Comparison of ENCODE assay signal across 28 mouse cellular contexts in genomic region chr17:43299515-43299914, GRCm38 (mm10). TPM values are rescaled to one million over a fixed set of nuclear protein-coding genes. Genes with fewer than 3 reads are reported as not detected.
DNase-seq lines count a peak whose midpoint lies in the region; ATAC-seq and TF ChIP-seq lines count a peak whose summit lies in the region.
"Had no signal": no experiment of that assay in that cellular context is flagged by ENCODE, and none has a peak within 500 bp of the region (broad histone marks: within the 10 kb centered on the region; RNA-seq: fewer than 3 reads in every experiment).

No protein-coding gene starts in this region.

- H3K36me3 ChIP-seq in kidney, embryonic 16.5 days (ENCODE audit: insufficient read depth, low read length): no peaks in the 10 kb centered on the region
- no peaks in the 10 kb centered on the region for H3K36me3 ChIP-seq in limb, embryonic 14.5 days (ENCODE audit: control insufficient read depth, insufficient read depth, low read length)
- H3K36me3 ChIP-seq in limb, embryonic 10.5 days: no peaks in the 10 kb centered on the region
- H3K36me3 ChIP-seq in liver, postnatal 0 days (replicated peaks; ENCODE audit: insufficient read depth, low read length): peaks cover 2% of the 10 kb centered on the region; the same call in 1 of the 2 replicates
- no peaks in the 10 kb centered on the region for H3K36me3 ChIP-seq in intestine, postnatal 0 days (ENCODE audit: control insufficient read depth, insufficient read depth)
- H3K36me3 ChIP-seq: embryonic facial prominence, embryonic 10.5 days; embryonic facial prominence, embryonic 12.5 days; forebrain, embryonic 10.5 days; forebrain, embryonic 12.5 days; G1E had no signal

- 0 out of 2 replicates have a peak, but pooled peaks have one; percentile 39 for ATAC-seq in kidney, embryonic 16.5 days (ENCODE audit: low FRiP score, low TSS enrichment)
- no peak for ATAC-seq in limb, embryonic 14.5 days (ENCODE audit: low FRiP score, low read depth)
- ATAC-seq in liver, postnatal 0 days: peak; percentile 87
- no peak for ATAC-seq in intestine, postnatal 0 days
- ATAC-seq: activated CD4-positive, CD25-positive, alpha-beta regulatory T cell, adult 4 months; CD4-positive, CD25-positive, alpha-beta regulatory T cell, adult 4 months; forebrain, embryonic 14.5 days; Patski had no signal

- H3K4me3 ChIP-seq in kidney, embryonic 16.5 days (ENCODE audit: low read length): no peak overlapping the region
- no peak overlapping the region for H3K4me3 ChIP-seq in limb, embryonic 14.5 days (replicated peaks; ENCODE audit: low read length)
- no peak overlapping the region for H3K4me3 ChIP-seq in limb, embryonic 10.5 days
- no peak overlapping the region for H3K4me3 ChIP-seq in liver, postnatal 0 days (ENCODE audit: low read depth, low read length)
- H3K4me3 ChIP-seq in intestine, postnatal 0 days (ENCODE audit: low read depth, low read length): no peak overlapping the region
- H3K4me3 ChIP-seq: embryonic facial prominence, embryonic 10.5 days; embryonic facial prominence, embryonic 12.5 days; forebrain, embryonic 10.5 days; forebrain, embryonic 12.5 days had no signal

- H3K4me1 ChIP-seq in kidney, embryonic 16.5 days (ENCODE audit: insufficient read depth, low read length): 0 out of 2 replicates have a peak, but pooled peaks cover 4% of the 10 kb centered on the region
- H3K4me1 ChIP-seq in limb, embryonic 14.5 days (ENCODE audit: control insufficient read depth, insufficient read depth, low read length): no peaks in the 10 kb centered on the region
- no peaks in the 10 kb centered on the region for H3K4me1 ChIP-seq in limb, embryonic 10.5 days
- no peaks in the 10 kb centered on the region for H3K4me1 ChIP-seq in liver, postnatal 0 days (ENCODE audit: insufficient read depth)
- H3K4me1 ChIP-seq in intestine, postnatal 0 days (replicated peaks; ENCODE audit: control insufficient read depth, insufficient read depth, low read length): no peaks in the 10 kb centered on the region
- H3K4me1 ChIP-seq: embryonic facial prominence, embryonic 10.5 days; embryonic facial prominence, embryonic 12.5 days; forebrain, embryonic 10.5 days; forebrain, embryonic 12.5 days had no signal

- DNase-seq in kidney, adult 8-10 months: no peak
- DNase-seq in limb, embryonic 14.5 days (ENCODE audit: low spot score): peak; percentile 11
- DNase-seq in limb, embryonic 10.5 days (ENCODE audit: low spot score): no peak
- no peak for DNase-seq in liver, postnatal 0 days
- no peak for DNase-seq in liver
- DNase-seq in fat pad, adult 2 months (ENCODE audit: extremely low read depth, low read depth, low spot score): peak; percentile 69
- DNase-seq: adrenal gland, adult 8-10 months; adrenal gland, postnatal 14 days; adrenal gland, postnatal 36 days; B cell, adult 2 months; cerebellum, adult 11-12 months; cerebellum, adult 2 months; cerebellum, adult 9-10 months; cerebellum, postnatal 10 days; cerebellum, postnatal 25 days had no signal

- no peak overlapping the region for H3K27ac ChIP-seq in kidney, embryonic 16.5 days (ENCODE audit: low read length)
- H3K27ac ChIP-seq in limb, embryonic 14.5 days (replicated peaks; ENCODE audit: low read depth, low read length): no peak overlapping the region
- H3K27ac ChIP-seq in limb, embryonic 10.5 days: no peak overlapping the region
- no peak overlapping the region for H3K27ac ChIP-seq in liver, postnatal 0 days (ENCODE audit: low read depth)
- no peak overlapping the region for H3K27ac ChIP-seq in intestine, postnatal 0 days (ENCODE audit: low read depth, low read length)
- H3K27ac ChIP-seq: embryonic facial prominence, embryonic 10.5 days; embryonic facial prominence, embryonic 12.5 days; forebrain, embryonic 10.5 days; forebrain, embryonic 12.5 days had no signal

- peak; percentile 47; the same call in 1 of the 2 replicates for TF ChIP-seq EP300 in liver, postnatal 0 days (IDR thresholded peaks at IDR 0.05; ENCODE audit: low read depth)

- H3K27me3 ChIP-seq in kidney, embryonic 16.5 days (ENCODE audit: insufficient read depth, low read length): no peaks in the 10 kb centered on the region
- H3K27me3 ChIP-seq in limb, embryonic 14.5 days (ENCODE audit: control insufficient read depth, insufficient read depth, low read length): no peaks in the 10 kb centered on the region
- no peaks in the 10 kb centered on the region for H3K27me3 ChIP-seq in limb, embryonic 10.5 days (ENCODE audit: low read depth, poor library complexity, severe bottlenecking)
- no peaks in the 10 kb centered on the region for H3K27me3 ChIP-seq in liver, postnatal 0 days (ENCODE audit: insufficient read depth, low read length)
- H3K27me3 ChIP-seq in intestine, postnatal 0 days (replicated peaks; ENCODE audit: control insufficient read depth, insufficient read depth, low read length): no peaks in the 10 kb centered on the region
- H3K27me3 ChIP-seq: CH12.LX; embryonic facial prominence, embryonic 12.5 days; forebrain, embryonic 12.5 days; Patski had no signal

- no peaks in the 10 kb centered on the region for H3K9me3 ChIP-seq in kidney, embryonic 16.5 days (ENCODE audit: low read length)
- no peaks in the 10 kb centered on the region for H3K9me3 ChIP-seq in limb, embryonic 14.5 days (ENCODE audit: control insufficient read depth, low read length)
- no peaks in the 10 kb centered on the region for H3K9me3 ChIP-seq in limb, embryonic 10.5 days (replicated peaks)
- H3K9me3 ChIP-seq in liver, postnatal 0 days (ENCODE audit: low read length): no peaks in the 10 kb centered on the region
- no peaks in the 10 kb centered on the region for H3K9me3 ChIP-seq in intestine, postnatal 0 days (ENCODE audit: control insufficient read depth)
- H3K9me3 ChIP-seq: embryonic facial prominence, embryonic 10.5 days; embryonic facial prominence, embryonic 12.5 days; forebrain, embryonic 10.5 days; forebrain, embryonic 12.5 days had no signal

- H3K4me2 ChIP-seq in kidney, embryonic 16.5 days (replicated peaks; ENCODE audit: low read depth, low read length): no peak overlapping the region
- H3K4me2 ChIP-seq in limb, embryonic 14.5 days (replicated peaks; ENCODE audit: low read depth, low read length, severe bottlenecking): no peak overlapping the region
- no peak overlapping the region for H3K4me2 ChIP-seq in liver, postnatal 0 days (ENCODE audit: low read depth, low read length)
- H3K4me2 ChIP-seq in intestine, postnatal 0 days (replicated peaks; ENCODE audit: low read depth): no peak overlapping the region
- H3K4me2 ChIP-seq: embryonic facial prominence, embryonic 12.5 days; forebrain, embryonic 12.5 days had no signal

- H3K9ac ChIP-seq in kidney, embryonic 16.5 days (replicated peaks; ENCODE audit: low read length): no peak overlapping the region
- H3K9ac ChIP-seq in limb, embryonic 14.5 days (ENCODE audit: low read depth, low read length, severe bottlenecking): no peak overlapping the region
- no peak overlapping the region for H3K9ac ChIP-seq in liver, postnatal 0 days (replicated peaks)
- no peak overlapping the region for H3K9ac ChIP-seq in intestine, postnatal 0 days (ENCODE audit: low read depth, low read length)
- H3K9ac ChIP-seq: embryonic facial prominence, embryonic 12.5 days; forebrain, embryonic 12.5 days had no signal

- no peak for TF ChIP-seq POLR2A in limb, embryonic 14.5 days (IDR thresholded peaks at IDR 0.05; ENCODE audit: borderline replicate concordance, extremely low read depth, insufficient read depth, insufficient read length)

- no peak for TF ChIP-seq CTCF in liver, postnatal 0 days (IDR thresholded peaks at IDR 0.05; ENCODE audit: low read depth)
- TF ChIP-seq CTCF in intestine, postnatal 0 days (IDR thresholded peaks at IDR 0.05; ENCODE audit: low read depth): no peak

- 78% methylated on average over 7 of the region's 7 CpGs for WGBS in kidney, embryonic 16.5 days
- 86% methylated on average over 7 of the region's 7 CpGs for WGBS in limb, embryonic 14.5 days
- WGBS in limb, embryonic 10.5 days: 95% methylated on average over 7 of the region's 7 CpGs
- 73% methylated on average over 7 of the region's 7 CpGs for WGBS in liver, postnatal 0 days (ENCODE audit: insufficient replicate concordance)
- WGBS in intestine, postnatal 0 days: 77% methylated on average over 7 of the region's 7 CpGs

RNA-seq across cellular contexts. Expression of gene Adgrf1, which starts 29.4 kb away (rescaled TPM):
- 0.54 and 1.2 TPM in 2 replicates for polyA plus RNA-seq in kidney, embryonic 16.5 days (2015; fragmentation: Nextera tagmentation; extraction: Ambion mirVana)
- 0.08 and 0.10 TPM in 2 replicates for polyA plus RNA-seq in limb, embryonic 14.5 days (2012; rRNA removed)
- polyA plus RNA-seq in limb, embryonic 14.5 days (2014; fragmentation: Nextera tagmentation; extraction: Ambion mirVana): 0.06 TPM in 1 of 2 replicates, not detected in the other
- not detected in 2 replicates for polyA plus RNA-seq in limb, embryonic 10.5 days (2016; fragmentation: Nextera tagmentation; extraction: Ambion mirVana)
- 0.60 and 0.69 TPM in 2 replicates for polyA plus RNA-seq in liver, postnatal 0 days (2015; fragmentation: Nextera tagmentation; extraction: Ambion mirVana)
- polyA plus RNA-seq in intestine, postnatal 0 days (2015; fragmentation: Nextera tagmentation; extraction: Ambion mirVana): 0.38 and 0.55 TPM in 2 replicates
- polyA plus RNA-seq: activated CD4-positive, CD25-positive, alpha-beta regulatory T cell, adult 4 months; CD4-positive, CD25-positive, alpha-beta regulatory T cell, adult 4 months; cerebellum, adult 2 months; embryonic facial prominence, embryonic 10.5 days; embryonic facial prominence, embryonic 12.5 days; embryonic facial prominence, embryonic 14.5 days; forebrain, embryonic 10.5 days; forebrain, embryonic 12.5 days; forebrain, embryonic 14.5 days; G1E had no signal

Comparison
In these comparisons a context has a peak if more than half of its experiments do, and no peak if none do; other contexts are left out.
1. DNase-seq: peak in limb, embryonic 14.5 days (single experiment) and fat pad, adult 2 months (single experiment); none in kidney, adult 8-10 months (0 of 2), limb, embryonic 10.5 days (single experiment), liver, postnatal 0 days (single experiment) and liver (single experiment).
2. ATAC-seq: peak in kidney, embryonic 16.5 days (single experiment) and liver, postnatal 0 days (single experiment); none in limb, embryonic 14.5 days (single experiment) and intestine, postnatal 0 days (single experiment).